Mouse (Mus musculus) layer of hippocampus, postnatal 10 days (tissue): ENCODE data around the gene Ninj2. TPM values are rescaled to one million over a fixed set of nuclear protein-coding genes. Genes with fewer than 3 reads are reported as not detected.

Experiments used
- total RNA-seq, 2 experiments: library from RNA; stranded (reverse); gene quantifications; 2 replicates each; pipeline ENCODE4 v1.2.3; 2021

Ninj2 gene
- total RNA-seq, 2 experiments from 2014 or later = 0.56 TPM; not detected in 1

Other genes with a start within 250 kb of the Ninj2 start
- 100 to 1,000 TPM; 114 to 124 TPM for gene Erc1, start 245.2 kb upstream of the Ninj2 start, total RNA-seq
- gene Rad52, start 190.7 kb upstream of the Ninj2 start, total RNA-seq = 10 to 100 TPM; 26.0 to 29.8 TPM
- 100 to 1,000 TPM; 143 to 145 TPM for gene Wnk1, start 54.7 kb upstream of the Ninj2 start, total RNA-seq
- not detected for gene D330020A13Rik, start 201.0 kb downstream of the Ninj2 start, total RNA-seq
- 1 to 10 TPM; 1.9 to 2.2 TPM for gene B4galnt3, start 201.2 kb downstream of the Ninj2 start, total RNA-seq